Mouse (Mus musculus) forebrain, embryonic 15.5 days (tissue): ENCODE results near the gene Zfhx3. TPM values are rescaled to one million over a fixed set of nuclear protein-coding genes. Genes with fewer than 3 reads are reported as not detected.
"Not testable (repeated sequence)": the region's sequence is repeated elsewhere in the genome, so short reads cannot be mapped to it uniquely, and the experiment has no call there.

ENCODE experiments used
- ATAC-seq: fragments of 200-750 bp; cut with Nextera tagmentation; replicated peaks from 2 replicates; pipeline ENCODE4 v1.8.0; 2017; ENCODE audit warnings: mild to moderate bottlenecking, moderate TSS enrichment, moderate library complexity
- H3K27ac ChIP-seq: fragments of 300-500 bp; sonication (generic); replicated peaks from 2 replicates; pipeline ENCODE4 v1.5.1; 2015; ENCODE audit warnings: mild to moderate bottlenecking, inconsistent platforms
- H3K27me3 ChIP-seq: fragments of 300-500 bp; sonication (generic); 2 replicates; pipeline ENCODE4 v1.6.1; 2015; ENCODE audit warnings: inconsistent platforms
- H3K36me3 ChIP-seq: fragments of 300-500 bp; sonication (generic); 2 replicates; pipeline ENCODE4 v1.6.1; 2015; ENCODE audit warnings: mild to moderate bottlenecking, inconsistent platforms
- H3K4me1 ChIP-seq: fragments of 300-500 bp; sonication (generic); 2 replicates; pipeline ENCODE4 v1.6.1; 2015; ENCODE audit warnings: inconsistent platforms
- H3K4me2 ChIP-seq: fragments of 300-500 bp; sonication (generic); replicated peaks from 2 replicates; pipeline ENCODE4 v1.6.1; 2015; ENCODE audit warnings: mild to moderate bottlenecking, inconsistent platforms
- H3K4me3 ChIP-seq: fragments of 300-500 bp; sonication (generic); 2 replicates; pipeline ENCODE4 v1.5.1; 2015; ENCODE audit warnings: mild to moderate bottlenecking, inconsistent platforms
- H3K9ac ChIP-seq: fragments of 300-500 bp; sonication (generic); replicated peaks from 2 replicates; pipeline ENCODE4 v1.6.1; 2015; ENCODE audit warnings: mild to moderate bottlenecking, inconsistent platforms
- H3K9me3 ChIP-seq: fragments of 300-500 bp; sonication (generic); 2 replicates; pipeline ENCODE4 v1.6.1; 2016; ENCODE audit warnings: inconsistent platforms
- WGBS: fragments of 180-500 bp; shearing (Covaris S2); methylation state at CpG from one replicate; pipeline ENCODE4 v1.1.7; 2015; ENCODE audit warnings: mixed read lengths; 5-methylcytosine and 5-hydroxymethylcytosine counted together
- polyA plus RNA-seq: library from polyadenylated mRNA; unstranded; fragments of >200 nt; fragmentation: Nextera tagmentation; extraction: Ambion mirVana; gene quantifications from 2 replicates; pipeline ENCODE4 v1.2.1, GENCODE M21; 2015

Gene Zfhx3
- 14.8 and 14.9 TPM in 2 replicates for polyA plus RNA-seq

GRCm38 (mm10) chr8:107941922-107942694 lies at the start of gene Zfhx3:
Gene Zfhx3 (plus strand): TSS chr8:107942644.
- Histone ChIP-seq H3K9ac (peak within 1 kb of the TSS; percentile 30), H3K4me2 (peak within 1 kb of the TSS; percentile 47), H3K9me3 (no peaks in the 10 kb centered on the region), H3K36me3 (no peaks in the 10 kb centered on the region), H3K27me3 (peaks cover 11% of the 10 kb centered on the region), H3K4me1 (peaks cover 43% of the 10 kb centered on the region), H3K4me3 (peak within 1 kb of the TSS; percentile 32), H3K27ac (peak within 1 kb of the TSS; percentile 80)
- 15% methylated on average over 11 of the region's 11 CpGs for WGBS
- ATAC-seq = 0 out of 2 replicates have a peak, but pooled peaks have one; percentile 17

GRCm38 (mm10) chr8:107918984-107919383 lies 23.5 kb upstream of the Zfhx3 start:
- no peak overlapping the region for H3K27ac ChIP-seq
- H3K27me3 ChIP-seq = no peaks in the 10 kb centered on the region
- H3K9me3 ChIP-seq = no peaks in the 10 kb centered on the region
- no peak for ATAC-seq
- H3K4me2 ChIP-seq = no peak overlapping the region
- no peaks in the 10 kb centered on the region for H3K36me3 ChIP-seq
- no peak overlapping the region for H3K9ac ChIP-seq
- H3K4me1 ChIP-seq = 0 out of 2 replicates have a peak, but pooled peaks cover 3% of the 10 kb centered on the region
- no peak overlapping the region for H3K4me3 ChIP-seq
- WGBS = 85% methylated on average over 12 of the region's 12 CpGs

GRCm38 (mm10) chr8:107926149-107926548 lies 16.3 kb upstream of the Zfhx3 start:
- Histone ChIP-seq H3K27ac (no peak overlapping the region), H3K36me3 (no peaks in the 10 kb centered on the region), H3K27me3 (no peaks in the 10 kb centered on the region), H3K9ac (no peak overlapping the region), H3K4me1 (no peaks in the 10 kb centered on the region), H3K4me3 (no peak overlapping the region), H3K9me3 (no peaks in the 10 kb centered on the region), H3K4me2 (no peak overlapping the region)
- no peak for ATAC-seq
- 85% methylated on average over 15 of the region's 15 CpGs for WGBS

GRCm38 (mm10) chr8:107936725-107937124 lies 5.7 kb upstream of the Zfhx3 start:
- H3K4me2 ChIP-seq = no peak overlapping the region
- H3K4me1 ChIP-seq = 0 out of 2 replicates have a peak, but pooled peaks cover 5% of the 10 kb centered on the region
- WGBS = 94% methylated on average over 4 of the region's 4 CpGs
- no peaks in the 10 kb centered on the region for H3K9me3 ChIP-seq
- H3K9ac ChIP-seq = no peak overlapping the region
- no peak overlapping the region for H3K4me3 ChIP-seq
- H3K27me3 ChIP-seq = no peaks in the 10 kb centered on the region
- ATAC-seq = no peak
- H3K36me3 ChIP-seq = no peaks in the 10 kb centered on the region
- no peak overlapping the region for H3K27ac ChIP-seq

- peaks cover 20% of the 10 kb centered on the region for H3K4me1 ChIP-seq
- not testable (repeated sequence) for H3K4me3 ChIP-seq, H3K27me3 ChIP-seq, H3K27ac ChIP-seq, H3K4me2 ChIP-seq, ATAC-seq, H3K36me3 ChIP-seq, H3K9ac ChIP-seq, H3K9me3 ChIP-seq
- WGBS = 91% methylated on average over 5 of the region's 5 CpGs
Measured at GRCm38 (mm10) chr8:107938231-107938630, 4.2 kb upstream of the Zfhx3 start.

- Histone ChIP-seq H3K4me1 (peaks cover 35% of the 10 kb centered on the region), H3K9me3 (no peaks in the 10 kb centered on the region), H3K27ac (peak overlapping the region; percentile 19; the same call in 1 of the 2 replicates), H3K4me3 (no peak overlapping the region), H3K27me3 (peaks cover 7% of the 10 kb centered on the region; the same call in 1 of the 2 replicates), H3K4me2 (no peak overlapping the region), H3K36me3 (no peaks in the 10 kb centered on the region), H3K9ac (no peak overlapping the region)
- ATAC-seq = no peak
- 74% methylated on average over 8 of the region's 8 CpGs for WGBS
Measured at GRCm38 (mm10) chr8:107940181-107940580, 2.3 kb upstream of the Zfhx3 start.

GRCm38 (mm10) chr8:107942752-107943510 lies 487 bp downstream of the Zfhx3 start:
- Histone ChIP-seq H3K27me3 (peaks cover 11% of the 10 kb centered on the region), H3K9me3 (no peaks in the 10 kb centered on the region), H3K4me3 (peak overlapping the region; percentile 32), H3K9ac (peak overlapping the region; percentile 30), H3K4me1 (peaks cover 43% of the 10 kb centered on the region), H3K4me2 (peak overlapping the region; percentile 47), H3K36me3 (no peaks in the 10 kb centered on the region), H3K27ac (peak overlapping the region; percentile 80)
- peak; percentile 80 for ATAC-seq
- under 1% methylated on average over 17 of the region's 17 CpGs for WGBS

GRCm38 (mm10) chr8:107943550-107944348 lies 1.3 kb downstream of the Zfhx3 start:
- Histone ChIP-seq H3K4me2 (peak overlapping the region; percentile 48), H3K36me3 (no peaks in the 10 kb centered on the region), H3K4me1 (peaks cover 43% of the 10 kb centered on the region), H3K27me3 (peaks cover 11% of the 10 kb centered on the region), H3K9ac (0 out of 2 replicates have a peak overlapping the region, but pooled peaks have one; percentile 13), H3K27ac (peak overlapping the region; percentile 80), H3K9me3 (no peaks in the 10 kb centered on the region), H3K4me3 (0 out of 2 replicates have a peak overlapping the region, but pooled peaks have one; percentile 11)
- 9% methylated on average over 9 of the region's 10 CpGs for WGBS
- ATAC-seq = no peak

GRCm38 (mm10) chr8:107944676-107945600 lies 2.5 kb downstream of the Zfhx3 start:
- H3K9ac ChIP-seq = peak overlapping the region; percentile 22; the same call in 1 of the 2 replicates
- peak overlapping the region; percentile 48 for H3K4me2 ChIP-seq
- peaks cover 15% of the 10 kb centered on the region for H3K27me3 ChIP-seq
- H3K9me3 ChIP-seq = no peaks in the 10 kb centered on the region
- H3K36me3 ChIP-seq = no peaks in the 10 kb centered on the region
- H3K4me1 ChIP-seq = peaks cover 40% of the 10 kb centered on the region
- ATAC-seq = no peak
- peak overlapping the region; percentile 61 for H3K27ac ChIP-seq
- H3K4me3 ChIP-seq = peak overlapping the region; percentile 26
- 13% methylated on average over 31 of the region's 31 CpGs for WGBS

- no peak for ATAC-seq
- WGBS = 51% methylated on average over 5 of the region's 5 CpGs
Measured at GRCm38 (mm10) chr8:107946888-107947287, 4.4 kb downstream of the Zfhx3 start.

GRCm38 (mm10) chr8:107955887-107956286 lies 13.4 kb downstream of the Zfhx3 start:
- no peak overlapping the region for H3K4me3 ChIP-seq
- H3K4me2 ChIP-seq = no peak overlapping the region
- H3K27ac ChIP-seq = no peak overlapping the region
- peak; percentile 55; the same call in 1 of the 2 replicates for ATAC-seq
- peaks cover 15% of the 10 kb centered on the region for H3K4me1 ChIP-seq
- no peak overlapping the region for H3K9ac ChIP-seq
- H3K9me3 ChIP-seq = no peaks in the 10 kb centered on the region
- H3K36me3 ChIP-seq = no peaks in the 10 kb centered on the region
- 76% methylated on average over 3 of the region's 3 CpGs for WGBS
- peaks cover 18% of the 10 kb centered on the region for H3K27me3 ChIP-seq

More at GRCm38 (mm10) chr8:107946888-107947287, 4.4 kb downstream of the Zfhx3 start:
- Histone ChIP-seq H3K27ac (no peak overlapping the region), H3K36me3 (no peaks in the 10 kb centered on the region), H3K9ac (no peak overlapping the region), H3K4me2 (no peak overlapping the region), H3K9me3 (no peaks in the 10 kb centered on the region), H3K4me3 (no peak overlapping the region), H3K27me3 (peaks cover 18% of the 10 kb centered on the region), H3K4me1 (peaks cover 42% of the 10 kb centered on the region)
